Comparison of ENCODE assay signal across 8 mouse cellular contexts in the genomic region with DNA sequence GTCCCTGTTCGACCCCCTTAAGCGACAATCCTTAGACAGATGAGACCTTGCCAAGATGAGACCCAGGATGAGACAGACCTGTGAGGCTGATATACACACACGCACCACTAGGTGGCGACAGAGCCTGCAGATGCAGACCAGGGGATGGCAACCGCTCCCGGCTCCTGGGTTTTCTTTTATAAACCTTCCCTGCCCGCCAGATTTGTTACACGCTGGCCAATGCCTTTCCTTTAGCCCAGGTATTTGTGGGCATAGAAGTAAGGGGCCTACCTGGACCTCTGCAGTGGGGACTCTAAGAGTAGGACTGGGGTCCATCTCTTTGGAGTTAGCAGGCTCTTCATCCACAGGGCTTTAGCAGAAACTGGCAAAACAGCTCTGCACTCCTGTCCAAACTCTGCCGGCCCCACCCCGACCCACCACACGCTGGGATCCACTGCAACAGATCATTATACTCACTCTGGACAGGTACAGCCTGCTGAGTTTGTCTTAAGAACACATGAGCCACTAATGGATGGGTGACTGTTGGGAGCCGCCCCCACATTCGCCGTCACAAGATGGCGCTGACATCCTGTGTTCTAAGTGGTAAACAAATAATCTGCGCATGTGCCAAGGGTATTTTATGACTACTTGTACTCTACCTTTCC.
DNase-seq lines count a peak whose midpoint lies in the region; ATAC-seq lines count a peak whose summit lies in the region.

No protein-coding gene starts in this region.

- no peaks in the 10 kb centered on the region for H3K27me3 ChIP-seq in forebrain, embryonic 16.5 days (replicated peaks; ENCODE audit: control insufficient read depth, insufficient read depth, low read length)
- no peaks in the 10 kb centered on the region for H3K27me3 ChIP-seq in lung, embryonic 16.5 days (ENCODE audit: control insufficient read depth, insufficient read depth, low read depth, low read length)

- H3K9me3 ChIP-seq in forebrain, embryonic 16.5 days (ENCODE audit: control insufficient read depth, low read length): no peaks in the 10 kb centered on the region
- H3K9me3 ChIP-seq in lung, embryonic 16.5 days (ENCODE audit: control insufficient read depth, low read length): no peaks in the 10 kb centered on the region

- peak; percentile 65 for DNase-seq in ES-CJ7 (ENCODE audit: low read depth, low spot score)
- DNase-seq in cerebellum, adult 11-12 months: peak; percentile 79
- DNase-seq in heart, postnatal 25 days (ENCODE audit: low spot score): peak; percentile 35
- peak; percentile 77 for DNase-seq in large intestine, adult 2 months (ENCODE audit: low read depth, low spot score)
- peak; percentile 62 for DNase-seq in ovary, postnatal 36 days (ENCODE audit: low spot score)
- peak; percentile 88 for DNase-seq in thymus, postnatal 0 days (ENCODE audit: low spot score)

- H3K36me3 ChIP-seq in forebrain, embryonic 16.5 days (ENCODE audit: control insufficient read depth, insufficient read depth): no peaks in the 10 kb centered on the region
- H3K36me3 ChIP-seq in lung, embryonic 16.5 days (ENCODE audit: control insufficient read depth, insufficient read depth, low read length): no peaks in the 10 kb centered on the region

- peaks cover 34% of the 10 kb centered on the region for H3K4me1 ChIP-seq in forebrain, embryonic 16.5 days (replicated peaks; ENCODE audit: control insufficient read depth, insufficient read depth, low read length)
- peaks cover 3% of the 10 kb centered on the region; the same call in 1 of the 2 replicates for H3K4me1 ChIP-seq in lung, embryonic 16.5 days (replicated peaks; ENCODE audit: control insufficient read depth, insufficient read depth, low read length)

- H3K9ac ChIP-seq in forebrain, embryonic 16.5 days (replicated peaks; ENCODE audit: low read depth, low read length): peak overlapping the region; percentile 57
- H3K9ac ChIP-seq in lung, embryonic 16.5 days (ENCODE audit: low read length): peak overlapping the region; percentile 56

- H3K4me2 ChIP-seq in forebrain, embryonic 16.5 days (ENCODE audit: low read length): peak overlapping the region; percentile 58
- peak overlapping the region; percentile 51 for H3K4me2 ChIP-seq in lung, embryonic 16.5 days (ENCODE audit: low read depth, low read length)

- peak; percentile 76 for ATAC-seq in forebrain, embryonic 16.5 days
- ATAC-seq in lung, embryonic 16.5 days (ENCODE audit: low read depth): peak; percentile 82

- H3K27ac ChIP-seq in forebrain, embryonic 16.5 days (ENCODE audit: low read length): peak overlapping the region; percentile 79
- peak overlapping the region; percentile 65 for H3K27ac ChIP-seq in lung, embryonic 16.5 days (ENCODE audit: low read length)

- intact Hi-C loops in heart, postnatal 25 days (cut with DNase I): loop anchor here (10.0 kb wide), 1 partner anchor 232 kb away; no protein-coding TSS in a partner anchor

- peak overlapping the region; percentile 46 for H3K4me3 ChIP-seq in forebrain, embryonic 16.5 days (replicated peaks; ENCODE audit: low read length)
- H3K4me3 ChIP-seq in lung, embryonic 16.5 days (ENCODE audit: low read length): peak overlapping the region; percentile 48

- WGBS in forebrain, embryonic 16.5 days: 19% methylated on average over 15 of the region's 16 CpGs
- 14% methylated on average over 16 of the region's 16 CpGs for WGBS in large intestine, adult 2 months
- 19% methylated on average over 15 of the region's 16 CpGs for WGBS in lung, embryonic 16.5 days

Comparison
In these comparisons a context has a peak if more than half of its experiments do, and no peak if none do; other contexts are left out.
1. Peak in every context shown above with its lines: DNase-seq, ATAC-seq, H3K4me3 ChIP-seq and H3K27ac ChIP-seq.
2. DNase-seq: peak in every context shown above with its lines; median percentile 88 in thymus, postnatal 0 days; 79 in cerebellum, adult 11-12 months; 77 in large intestine, adult 2 months; 65 in ES-CJ7; 62 in ovary, postnatal 36 days; 35 in heart, postnatal 25 days.